Mouse (Mus musculus): ENCODE results near the gene Hspb6. TPM values are rescaled to one million over a fixed set of nuclear protein-coding genes. Genes with fewer than 3 reads are reported as not detected.

The Hspb6 gene
- total RNA-seq, 2 experiments from 2014 or later = 6.2 to 6.6 TPM

DNA sequence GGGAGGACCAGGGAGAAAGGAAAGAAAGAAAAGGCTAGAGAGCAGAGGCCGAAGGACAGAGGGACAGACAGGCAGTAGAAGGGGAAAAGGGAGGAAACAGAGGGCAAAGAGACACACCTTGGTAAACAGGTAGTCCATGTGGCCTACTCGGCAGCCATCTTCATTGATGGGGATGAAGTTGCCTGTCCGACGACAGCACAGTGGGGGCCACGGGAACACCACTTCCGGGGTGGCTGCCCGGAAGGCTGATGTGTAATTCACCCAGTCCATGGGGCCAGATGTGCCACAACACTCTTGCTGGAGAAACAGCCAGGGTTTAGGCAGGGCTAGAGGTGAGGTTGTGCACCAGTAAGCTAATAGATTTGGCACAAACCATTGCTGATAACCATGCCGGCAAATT lies 53.0 kb downstream of the Hspb6 start:
- DNase-seq (ENCODE audit: low spot score in 2 of 2) = no peak

Small RNAs within 50 kb of the gene (microRNA-seq; reads per million reads assigned to microRNA genes)
- gene Gm38670 (0.23 to 0.28 reads per million in 2 experiments), gene Mir3569 (0.23 to 2.0 reads per million in 2 experiments)

Other genes with a start within 250 kb of the Hspb6 start
- 10 to 100 TPM; 41.6 to 45.9 TPM for gene Alkbh6, start 243.5 kb upstream of the Hspb6 start, total RNA-seq (2021)
- 1 to 10 TPM; 4.2 to 5.8 TPM for gene Syne4, start 237.4 kb upstream of the Hspb6 start, total RNA-seq (2021)
- under 1 TPM; 0.43 to 0.74 TPM for gene E130208F15Rik, start 230.4 kb upstream of the Hspb6 start, total RNA-seq (2021)
- 1 to 10 TPM; 7.8 to 8.9 TPM for gene Sdhaf1, start 228.3 kb upstream of the Hspb6 start, total RNA-seq (2021)
- 10 to 100 TPM; 32.5 to 35.5 TPM for gene Lrfn3, start 189.4 kb upstream of the Hspb6 start, total RNA-seq (2021)
- gene Tyrobp, start 138.4 kb upstream of the Hspb6 start, total RNA-seq (2021) = 10 to 100 TPM; 26.7 to 30.1 TPM
- not detected for gene Hcst, start 132.3 kb upstream of the Hspb6 start, total RNA-seq (2021)
- gene Nfkbid, start 130.4 kb upstream of the Hspb6 start, total RNA-seq (2021) = 1 to 10 TPM; 3.7 to 3.8 TPM
- 100 to 1,000 TPM; 981 to 987 TPM for gene Aplp1, start 106.6 kb upstream of the Hspb6 start, total RNA-seq (2021)
- 10 to 100 TPM in 1 of 2 experiments, 1 to 10 TPM in 1; 8.5 to 15.5 TPM for gene Kirrel2, start 94.5 kb upstream of the Hspb6 start, total RNA-seq (2021)
- gene Nphs1, start 93.9 kb upstream of the Hspb6 start, total RNA-seq (2021) = 1 to 10 TPM; 1.2 to 1.3 TPM
- not detected for gene Prodh2, start 58.6 kb upstream of the Hspb6 start, total RNA-seq (2021)
- 100 to 1,000 TPM; 160 to 163 TPM for gene Arhgap33, start 17.1 kb upstream of the Hspb6 start, total RNA-seq (2021)
- 1 to 10 TPM; 4.9 to 5.9 TPM for gene Proser3, start 121 bp downstream of the Hspb6 start, total RNA-seq (2021)
- gene Lin37, start 7.7 kb downstream of the Hspb6 start, total RNA-seq (2021) = 10 to 100 TPM; 34.1 to 43.4 TPM
- 10 to 100 TPM; 57.4 to 62.5 TPM for gene U2af1l4, start 11.1 kb downstream of the Hspb6 start, total RNA-seq (2021)
- 1 to 10 TPM; 4.7 to 5.3 TPM for gene Gm49396, start 11.2 kb downstream of the Hspb6 start, total RNA-seq (2021)
- gene Psenen, start 11.4 kb downstream of the Hspb6 start, total RNA-seq (2021) = 10 to 100 TPM; 77.0 to 84.1 TPM
- gene Igflr1, start 13.2 kb downstream of the Hspb6 start, total RNA-seq (2021) = 1 to 10 TPM; 2.1 to 3.7 TPM
- 10 to 100 TPM; 46.1 to 54.4 TPM for gene Kmt2b, start 36.5 kb downstream of the Hspb6 start, total RNA-seq (2021)
- gene Zbtb32, start 46.7 kb downstream of the Hspb6 start, total RNA-seq (2021) = not detected
- gene Upk1a, start 60.7 kb downstream of the Hspb6 start, total RNA-seq (2021) = under 1 TPM in 1 of 2 experiments, not detected in 1; 0.52 TPM
- 100 to 1,000 TPM; 793 to 817 TPM for gene Cox6b1, start 74.0 kb downstream of the Hspb6 start, total RNA-seq (2021)
- gene Etv2, start 83.7 kb downstream of the Hspb6 start, total RNA-seq (2021) = not detected
- 10 to 100 TPM; 70.4 to 75.5 TPM for gene Rbm42, start 98.1 kb downstream of the Hspb6 start, total RNA-seq (2021)
- 1 to 10 TPM; 4.5 to 5.0 TPM for gene Haus5, start 112.8 kb downstream of the Hspb6 start, total RNA-seq (2021)
- gene Pmis2, start 119.4 kb downstream of the Hspb6 start, total RNA-seq (2021) = not detected
- not detected for gene 2200002J24Rik, start 146.7 kb downstream of the Hspb6 start, total RNA-seq (2021)
- gene Atp4a, start 160.0 kb downstream of the Hspb6 start, total RNA-seq (2021) = 1 to 10 TPM in 1 of 2 experiments, under 1 TPM in 1; 0.79 to 1.4 TPM
- 100 to 1,000 TPM; 127 to 143 TPM for gene Tmem147, start 177.4 kb downstream of the Hspb6 start, total RNA-seq (2021)
- not detected for gene Gapdhs, start 191.5 kb downstream of the Hspb6 start, total RNA-seq (2021)
- 10 to 100 TPM in 1 of 2 experiments, 1 to 10 TPM in 1; 6.8 to 10.7 TPM for gene Sbsn, start 199.3 kb downstream of the Hspb6 start, total RNA-seq (2021)
- 1 to 10 TPM; 1.3 to 2.2 TPM for gene Dmkn, start 211.6 kb downstream of the Hspb6 start, total RNA-seq (2021)
- gene Krtdap, start 235.7 kb downstream of the Hspb6 start, total RNA-seq (2021) = not detected

Data from layer of hippocampus, postnatal 14 days (tissue).